Mouse (Mus musculus) midbrain, embryonic 12.5 days (tissue): ENCODE data around the gene Ccdc36. TPM values are rescaled to one million over a fixed set of nuclear protein-coding genes. Genes with fewer than 3 reads are reported as not detected.
A peak's percentile ranks its signal among the peaks of the same experiment; 100 is the strongest.

Experiments
- ATAC-seq: fragments of 200-750 bp; cut with Nextera tagmentation; 2 replicates; pipeline ENCODE4 v1.8.0; 2017; ENCODE audit warnings: low read depth, moderate TSS enrichment, moderate library complexity; ENCODE audit not compliant: low FRiP score
- H3K27ac ChIP-seq: fragments of 300-500 bp; sonication (generic); replicated peaks from 2 replicates; pipeline ENCODE4 v1.5.1; 2016; ENCODE audit warnings: mild to moderate bottlenecking
- H3K27me3 ChIP-seq: fragments of 300-500 bp; sonication (generic); 2 replicates; pipeline ENCODE4 v1.6.1; 2016; ENCODE audit warnings: mild to moderate bottlenecking
- H3K36me3 ChIP-seq: fragments of 300-500 bp; sonication (generic); 2 replicates; pipeline ENCODE4 v1.6.1; 2016
- H3K4me1 ChIP-seq: fragments of 300-500 bp; sonication (generic); 2 replicates; pipeline ENCODE4 v1.6.1; 2016
- H3K4me2 ChIP-seq: fragments of 300-500 bp; sonication (generic); replicated peaks from 2 replicates; pipeline ENCODE4 v1.6.1; 2016; ENCODE audit warnings: mild to moderate bottlenecking, moderate library complexity
- H3K4me3 ChIP-seq: fragments of 300-500 bp; sonication (generic); 2 replicates; pipeline ENCODE4 v1.5.1; 2016; ENCODE audit warnings: mild to moderate bottlenecking
- H3K9ac ChIP-seq: fragments of 300-500 bp; sonication (generic); replicated peaks from 2 replicates; pipeline ENCODE4 v1.6.1; 2016; ENCODE audit warnings: mild to moderate bottlenecking, moderate library complexity
- H3K9me3 ChIP-seq: fragments of 300-500 bp; sonication (generic); 2 replicates; pipeline ENCODE4 v1.6.1; 2016; ENCODE audit warnings: mild to moderate bottlenecking
- WGBS: fragments of 180-500 bp; shearing (Covaris S2); methylation state at CpG from one replicate; pipeline ENCODE4 v1.1.7; 2016; 5-methylcytosine and 5-hydroxymethylcytosine counted together
- polyA plus RNA-seq: library from polyadenylated mRNA; unstranded; fragments of >200 nt; fragmentation: Nextera tagmentation; extraction: Ambion mirVana; gene quantifications from 2 replicates; pipeline ENCODE4 v1.2.1, GENCODE M21; 2016

Ccdc36 gene
- polyA plus RNA-seq: 1.3 and 1.7 TPM in 2 replicates

- Histone ChIP-seq H3K27me3 (no peaks in the 10 kb centered on the region), H3K4me3 (no peak within 1 kb of the TSS), H3K27ac (no peak within 1 kb of the TSS), H3K4me1 (peaks cover 6% of the 10 kb centered on the region; the same call in 1 of the 2 replicates), H3K36me3 (no peaks in the 10 kb centered on the region), H3K9ac (no peak within 1 kb of the TSS), H3K4me2 (no peak within 1 kb of the TSS), H3K9me3 (no peaks in the 10 kb centered on the region)
- no peak for ATAC-seq
These were observed at the start of gene Ccdc36 for GRCm38 (mm10) chr9:108428384-108428783. Gene Ccdc36, minus strand, starts transcription at chr9:108428484.

- Histone ChIP-seq H3K9me3 (no peaks in the 10 kb centered on the region), H3K4me1 (peaks cover 11% of the 10 kb centered on the region), H3K27me3 (no peaks in the 10 kb centered on the region), H3K9ac (no peak overlapping the region), H3K4me2 (no peak overlapping the region), H3K27ac (no peak overlapping the region), H3K36me3 (no peaks in the 10 kb centered on the region), H3K4me3 (no peak overlapping the region)
- no peak for ATAC-seq
- WGBS: 69% methylated on average over 1 of the region's 1 CpGs
These were observed 46.2 kb upstream of the Ccdc36 start for GRCm38 (mm10) chr9:108474528-108474927.

GRCm38 (mm10) chr9:108469845-108470244 is 41.6 kb upstream of the Ccdc36 start:
- Histone ChIP-seq H3K27me3 (no peaks in the 10 kb centered on the region), H3K9ac (no peak overlapping the region)
- WGBS: 75% methylated on average over 4 of the region's 4 CpGs

GRCm38 (mm10) chr9:108469430-108469829 is 41.1 kb upstream of the Ccdc36 start:
- Histone ChIP-seq H3K9ac (no peak overlapping the region), H3K27me3 (no peaks in the 10 kb centered on the region), H3K4me1 (no peaks in the 10 kb centered on the region), H3K36me3 (peaks cover 22% of the 10 kb centered on the region), H3K4me2 (no peak overlapping the region), H3K27ac (no peak overlapping the region), H3K4me3 (no peak overlapping the region), H3K9me3 (no peaks in the 10 kb centered on the region)
- WGBS: 88% methylated on average over 5 of the region's 5 CpGs
- no peak for ATAC-seq

More at GRCm38 (mm10) chr9:108469845-108470244, 41.6 kb upstream of the Ccdc36 start:
- no peak overlapping the region for H3K4me2 ChIP-seq
- H3K4me3 ChIP-seq: no peak overlapping the region
- no peaks in the 10 kb centered on the region for H3K4me1 ChIP-seq
- peaks cover 19% of the 10 kb centered on the region for H3K36me3 ChIP-seq
- no peaks in the 10 kb centered on the region for H3K9me3 ChIP-seq
- no peak overlapping the region for H3K27ac ChIP-seq
- no peak for ATAC-seq

GRCm38 (mm10) chr9:108466219-108466618 is 37.9 kb upstream of the Ccdc36 start:
- no peak overlapping the region for H3K9ac ChIP-seq
- H3K4me2 ChIP-seq: no peak overlapping the region
- WGBS: 93% methylated on average over 2 of the region's 2 CpGs
- H3K27ac ChIP-seq: no peak overlapping the region
- peaks cover 8% of the 10 kb centered on the region for H3K4me1 ChIP-seq
- no peak for ATAC-seq
- H3K9me3 ChIP-seq: no peaks in the 10 kb centered on the region
- H3K4me3 ChIP-seq: no peak overlapping the region
- peaks cover 38% of the 10 kb centered on the region for H3K36me3 ChIP-seq
- H3K27me3 ChIP-seq: no peaks in the 10 kb centered on the region

GRCm38 (mm10) chr9:108463713-108464112 is 35.4 kb upstream of the Ccdc36 start:
- H3K36me3 ChIP-seq: peaks cover 38% of the 10 kb centered on the region
- H3K27me3 ChIP-seq: no peaks in the 10 kb centered on the region
- 93% methylated on average over 9 of the region's 9 CpGs for WGBS
- H3K4me3 ChIP-seq: no peak overlapping the region
- ATAC-seq: no peak
- H3K4me2 ChIP-seq: no peak overlapping the region
- peaks cover 10% of the 10 kb centered on the region for H3K4me1 ChIP-seq
- H3K27ac ChIP-seq: no peak overlapping the region
- H3K9ac ChIP-seq: no peak overlapping the region
- no peaks in the 10 kb centered on the region for H3K9me3 ChIP-seq

- Histone ChIP-seq H3K4me2 (peak overlapping the region; percentile 92; the same call in 1 of the 2 replicates), H3K9ac (peak overlapping the region; percentile 87; the same call in 1 of the 2 replicates), H3K9me3 (no peaks in the 10 kb centered on the region), H3K4me1 (peaks cover 10% of the 10 kb centered on the region), H3K4me3 (no peak overlapping the region), H3K27me3 (no peaks in the 10 kb centered on the region), H3K36me3 (peaks cover 37% of the 10 kb centered on the region), H3K27ac (no peak overlapping the region)
- no peak for ATAC-seq
- WGBS: 94% methylated on average over 10 of the region's 10 CpGs
These were observed 33.9 kb upstream of the Ccdc36 start for GRCm38 (mm10) chr9:108462192-108462591.

- H3K27me3 ChIP-seq: no peaks in the 10 kb centered on the region
- H3K36me3 ChIP-seq: peaks cover 33% of the 10 kb centered on the region
- peak overlapping the region; percentile 94 for H3K4me3 ChIP-seq
- H3K27ac ChIP-seq: no peak overlapping the region
- 90% methylated on average over 5 of the region's 5 CpGs for WGBS
- peaks cover 10% of the 10 kb centered on the region for H3K4me1 ChIP-seq
- ATAC-seq: no peak
- peak overlapping the region; percentile 92 for H3K4me2 ChIP-seq
- H3K9ac ChIP-seq: peak overlapping the region; percentile 87
- H3K9me3 ChIP-seq: no peaks in the 10 kb centered on the region
These were observed 33.4 kb upstream of the Ccdc36 start for GRCm38 (mm10) chr9:108461675-108462074.

GRCm38 (mm10) chr9:108461181-108461631 is 32.9 kb upstream of the Ccdc36 start, which contains the start of gene Klhdc8b:
Gene Klhdc8b, minus strand, starts transcription at chr9:108461581.
- peak within 1 kb of the TSS; percentile 94 for H3K4me3 ChIP-seq
- peak within 1 kb of the TSS; percentile 87 for H3K9ac ChIP-seq
- H3K4me1 ChIP-seq: peaks cover 10% of the 10 kb centered on the region
- peak within 1 kb of the TSS; percentile 92 for H3K4me2 ChIP-seq
- peaks cover 32% of the 10 kb centered on the region for H3K36me3 ChIP-seq
- no peak for ATAC-seq
- 26% methylated on average over 11 of the region's 11 CpGs for WGBS
- no peaks in the 10 kb centered on the region for H3K27me3 ChIP-seq
- peak within 1 kb of the TSS; percentile 88 for H3K27ac ChIP-seq
- no peaks in the 10 kb centered on the region for H3K9me3 ChIP-seq

- Histone ChIP-seq H3K4me3 (peak within 1 kb of the TSS; percentile 94), H3K9ac (peak within 1 kb of the TSS; percentile 87), H3K9me3 (no peaks in the 10 kb centered on the region), H3K36me3 (peaks cover 26% of the 10 kb centered on the region), H3K4me1 (peaks cover 10% of the 10 kb centered on the region), H3K4me2 (peak within 1 kb of the TSS; percentile 92), H3K27me3 (no peaks in the 10 kb centered on the region), H3K27ac (peak within 1 kb of the TSS; percentile 88)
- WGBS: under 1% methylated on average over 46 of the region's 52 CpGs
- peak; percentile 77 for ATAC-seq
These were observed 32.3 kb upstream of the Ccdc36 start, which contains the start of gene Ccdc71 for GRCm38 (mm10) chr9:108460319-108461178. Gene Ccdc71, plus strand, starts transcription at chr9:108460527.

- peak overlapping the region; percentile 88 for H3K27ac ChIP-seq
- H3K4me3 ChIP-seq: peak overlapping the region; percentile 94
- peaks cover 10% of the 10 kb centered on the region for H3K4me1 ChIP-seq
- no peak overlapping the region for H3K9ac ChIP-seq
- 0 out of 2 replicates have a peak, but pooled peaks have one; percentile 41 for ATAC-seq
- peaks cover 20% of the 10 kb centered on the region for H3K36me3 ChIP-seq
- no peaks in the 10 kb centered on the region for H3K9me3 ChIP-seq
- no peaks in the 10 kb centered on the region for H3K27me3 ChIP-seq
- 91% methylated on average over 1 of the region's 1 CpGs for WGBS
- H3K4me2 ChIP-seq: peak overlapping the region; percentile 92
These were observed 31.6 kb upstream of the Ccdc36 start for GRCm38 (mm10) chr9:108459939-108460318.

- WGBS: 89% methylated on average over 10 of the region's 10 CpGs
- H3K4me1 ChIP-seq: peaks cover 24% of the 10 kb centered on the region
These were observed 28.7 kb upstream of the Ccdc36 start for GRCm38 (mm10) chr9:108456953-108457352.

More at GRCm38 (mm10) chr9:108456953-108457352, 28.7 kb upstream of the Ccdc36 start:
- no peak for ATAC-seq
- H3K4me2 ChIP-seq: no peak overlapping the region
- no peak overlapping the region for H3K27ac ChIP-seq
- no peaks in the 10 kb centered on the region for H3K36me3 ChIP-seq
- H3K4me3 ChIP-seq: no peak overlapping the region
- no peaks in the 10 kb centered on the region for H3K27me3 ChIP-seq
- H3K9ac ChIP-seq: no peak overlapping the region
- no peaks in the 10 kb centered on the region for H3K9me3 ChIP-seq
